Mouse (Mus musculus) gastrocnemius, adult 8-10 months (tissue): Measurements from ENCODE around the gene Sptbn4. TPM values are rescaled to one million over a fixed set of nuclear protein-coding genes. Genes with fewer than 3 reads are reported as not detected.

ENCODE experiments used
- DNase-seq, 2 experiments: peaks; one replicate each; pipeline ENCODE4 v3.0.0; 2022; ENCODE audit warnings: low spot score in 2 of 2
- total RNA-seq, 4 experiments: library from RNA; stranded (reverse); gene quantifications; 2 replicates each; pipeline ENCODE4 v1.2.4; 2022

The Sptbn4 gene
- total RNA-seq, 4 experiments from 2014 or later = not detected

DNA sequence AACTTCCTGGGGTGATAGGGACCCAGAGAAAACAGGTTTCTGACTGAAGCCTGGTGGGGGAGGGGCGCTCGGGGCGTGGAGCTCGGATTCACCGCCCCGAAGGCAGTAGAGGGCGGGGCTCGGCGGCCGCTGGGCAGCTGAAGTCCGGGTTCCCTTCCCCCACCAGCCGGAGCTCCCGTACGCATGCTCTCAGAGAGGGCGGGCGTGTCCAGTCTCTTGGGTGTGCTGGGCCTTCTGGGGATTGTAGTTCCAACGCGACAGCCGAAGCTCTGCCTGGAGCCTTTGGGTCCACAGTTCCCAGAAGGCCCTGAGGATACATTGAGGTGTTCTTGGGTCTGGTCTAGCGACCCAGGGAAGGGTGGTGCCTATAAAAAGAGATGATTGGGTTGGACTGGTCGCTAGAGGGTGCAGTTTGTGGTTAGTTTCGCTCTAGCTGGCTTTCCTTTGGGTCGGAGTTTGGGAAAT lies 27.0 kb upstream of the Sptbn4 start:
- DNase-seq = peak; percentile 99

DNA sequence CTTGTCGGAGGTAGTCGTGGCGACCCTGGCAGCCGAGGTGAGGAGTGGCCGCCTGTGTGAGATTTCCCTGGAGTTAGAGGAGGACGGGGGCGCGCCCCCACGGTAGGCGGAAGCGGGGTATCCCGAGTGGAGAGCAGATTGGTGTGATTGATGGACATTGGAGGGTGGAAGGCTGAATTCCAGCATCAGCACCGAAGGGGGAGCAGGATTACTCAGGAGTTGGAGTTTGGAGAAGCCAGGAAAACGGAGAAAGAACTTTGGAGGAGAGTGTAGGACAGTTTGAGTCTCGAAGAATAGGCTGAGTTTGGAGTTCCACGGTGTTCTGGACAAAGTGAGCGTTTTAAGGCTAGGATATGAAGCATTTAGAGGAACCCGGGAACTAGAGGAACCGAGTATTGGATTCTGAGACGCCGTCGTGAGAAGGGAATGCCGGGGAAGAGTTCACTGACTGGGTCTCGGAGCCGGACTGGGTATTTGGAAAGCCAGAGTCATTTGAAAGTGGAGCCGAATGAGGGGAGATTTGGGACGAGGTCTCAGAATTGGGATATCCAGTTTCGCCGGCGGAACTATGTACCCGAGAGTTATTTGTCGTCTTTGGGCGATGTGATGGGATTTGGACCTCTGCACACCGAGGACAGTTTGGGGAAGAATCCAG lies 26.5 kb upstream of the Sptbn4 start:
- DNase-seq = no peak

- DNase-seq = peak; percentile 99 to 100
Observed at GRCm38 (mm10) chr7:27473156-27473834, 25.8 kb upstream of the Sptbn4 start, which contains the start of gene Sertad3. Gene Sertad3 (plus strand): TSS chr7:27473768.

- no peak for DNase-seq
Observed at GRCm38 (mm10) chr7:27472596-27472995, 25.1 kb upstream of the Sptbn4 start.

DNA sequence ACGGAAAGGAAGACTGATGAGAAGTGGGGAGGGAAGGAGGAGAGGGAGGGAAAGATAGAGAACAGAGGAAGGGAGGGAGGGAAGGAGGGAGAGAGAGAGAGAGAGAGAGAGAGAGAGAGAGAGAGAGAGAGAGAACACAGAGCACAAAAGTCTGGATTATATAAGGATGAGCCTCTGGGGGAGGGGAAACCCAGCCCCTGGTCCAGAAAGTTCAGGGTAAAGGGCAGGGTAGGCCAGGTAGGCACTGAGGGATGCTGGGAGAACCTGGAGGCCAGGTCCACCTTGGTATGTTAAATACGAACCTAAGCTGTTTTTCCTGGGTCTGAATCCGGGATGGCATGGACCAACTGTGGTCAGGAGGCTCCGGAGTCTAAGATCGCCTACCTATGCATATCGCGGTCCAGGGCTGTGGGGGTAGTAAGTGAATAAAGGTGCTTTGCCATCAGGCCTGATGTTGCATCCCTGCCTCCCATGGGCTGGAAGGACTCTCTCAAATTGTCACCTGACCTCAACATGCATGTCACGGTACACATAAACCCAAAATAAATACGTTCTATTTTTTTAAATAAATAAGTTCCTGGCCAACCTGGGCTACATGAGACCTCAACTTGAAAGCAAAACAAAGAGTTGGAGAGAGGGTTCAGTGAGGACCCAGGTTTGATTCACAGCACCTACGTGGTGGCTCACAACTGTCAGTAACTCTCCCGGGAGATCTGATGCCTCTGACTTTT lies 24.1 kb upstream of the Sptbn4 start:
- no peak for DNase-seq

DNA sequence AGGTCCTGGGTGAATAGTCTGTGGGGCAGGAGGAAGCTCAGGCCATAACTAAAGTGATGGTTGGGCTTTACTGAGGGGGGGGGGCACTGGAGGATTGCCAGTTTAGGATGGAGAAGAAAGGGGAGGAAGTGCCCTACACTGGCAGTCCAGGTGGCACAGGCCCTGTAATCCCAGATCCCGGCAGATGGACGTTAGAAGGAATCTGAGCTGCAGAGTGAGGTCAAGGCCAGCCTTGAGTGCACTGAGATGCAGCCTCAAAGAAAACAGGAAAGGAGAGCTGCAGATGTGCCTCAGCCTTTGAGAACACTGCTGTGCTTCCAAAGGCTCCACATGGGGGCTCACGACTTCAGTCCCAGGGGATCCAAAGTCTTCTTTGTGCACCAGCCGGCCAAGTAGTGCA lies 20.2 kb upstream of the Sptbn4 start:
- DNase-seq = no peak

DNA sequence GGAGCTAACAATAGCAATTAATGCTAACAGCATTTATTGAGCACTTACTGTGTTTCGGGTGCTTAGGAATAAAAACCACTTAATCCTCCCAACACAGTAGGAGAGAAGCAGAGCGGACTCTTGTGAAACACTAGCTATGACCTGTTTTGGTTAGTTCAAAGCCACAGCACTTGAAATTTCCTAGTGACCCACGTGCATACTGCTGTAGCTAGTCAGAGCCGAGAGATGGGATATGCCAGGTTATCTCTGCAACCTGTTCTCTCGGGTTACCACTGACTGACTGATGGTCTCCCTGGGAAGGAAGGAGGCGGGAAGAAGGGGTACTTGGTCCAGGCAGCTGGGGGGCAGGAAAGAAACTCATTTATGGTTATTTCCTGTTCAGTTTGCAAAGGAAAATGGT lies 13.0 kb upstream of the Sptbn4 start:
- DNase-seq = no peak

DNA sequence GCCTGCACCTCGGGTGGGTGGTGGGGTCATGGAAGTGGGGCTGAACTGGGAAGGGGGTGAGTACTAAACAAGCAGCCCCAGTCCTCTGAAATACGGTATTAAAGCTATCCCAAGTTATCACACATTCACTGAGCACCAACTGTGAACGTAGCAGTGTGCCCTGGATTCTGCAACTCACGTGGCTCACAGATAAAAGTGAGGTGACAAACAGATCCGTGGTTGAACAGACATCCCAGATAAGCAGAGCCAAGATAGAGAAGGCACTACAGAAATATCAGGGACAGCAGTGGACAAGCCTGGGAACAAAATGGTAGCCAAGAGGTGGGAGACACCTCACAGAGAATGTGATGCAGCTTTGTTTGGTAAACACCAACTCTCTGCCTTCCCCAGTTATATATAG lies 12.2 kb upstream of the Sptbn4 start:
- DNase-seq = no peak

GRCm38 (mm10) chr7:27458614-27459013 lies 11.1 kb upstream of the Sptbn4 start:
- no peak for DNase-seq

- DNase-seq = no peak
Observed at GRCm38 (mm10) chr7:27455273-27455672, 7.8 kb upstream of the Sptbn4 start.

GRCm38 (mm10) chr7:27454461-27455121 lies 7.1 kb upstream of the Sptbn4 start:
- DNase-seq = no peak

- DNase-seq = no peak
Observed at GRCm38 (mm10) chr7:27452206-27452770, 4.8 kb upstream of the Sptbn4 start.

DNA sequence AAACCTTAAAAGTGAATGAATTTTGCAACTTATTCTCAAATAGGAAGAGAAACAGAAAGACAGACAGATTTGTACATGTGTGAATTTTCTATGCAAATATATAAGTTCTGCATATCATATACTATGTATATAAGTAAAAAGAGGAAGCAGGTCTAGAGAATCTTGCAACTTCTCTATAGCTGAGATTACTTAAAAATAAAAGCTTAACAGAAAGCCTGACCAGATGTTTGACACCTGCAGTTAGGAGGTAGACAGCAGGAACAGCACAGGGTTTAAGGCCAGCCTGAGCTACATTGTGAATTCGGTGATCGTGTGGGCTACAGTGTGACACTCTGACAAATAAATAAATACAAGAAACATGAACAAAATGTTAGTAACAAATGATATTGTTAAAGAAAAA lies 3.9 kb upstream of the Sptbn4 start:
- DNase-seq = no peak

DNA sequence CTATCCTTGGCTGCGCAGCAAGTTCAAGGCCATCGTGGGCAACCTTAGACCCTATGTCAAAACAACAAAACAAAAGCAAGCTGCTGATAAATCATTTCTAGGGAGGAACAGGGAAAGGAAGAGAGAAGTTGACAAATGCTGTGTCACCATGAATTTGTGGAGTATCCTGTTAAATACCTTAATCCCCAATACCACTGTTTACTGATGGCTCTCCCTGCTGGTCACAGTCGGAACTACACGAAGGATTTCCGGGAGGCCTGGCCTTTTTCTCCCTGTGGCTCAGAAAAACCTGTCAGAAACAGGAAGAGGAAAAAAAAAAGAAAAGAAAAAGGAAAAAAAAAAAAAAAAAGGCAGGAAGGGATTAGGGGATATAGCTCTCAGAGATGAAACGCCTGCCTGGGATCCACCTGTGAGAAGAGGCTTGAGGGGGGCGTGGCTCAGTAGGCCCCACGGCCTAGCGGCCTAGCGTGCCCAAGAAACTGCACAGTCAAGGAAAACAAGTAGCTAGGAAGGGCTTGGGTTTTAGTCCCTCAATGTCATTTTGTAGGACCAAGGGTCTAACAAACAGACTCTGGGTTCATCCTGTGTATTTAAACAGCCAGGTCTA lies 1.9 kb upstream of the Sptbn4 start:
- DNase-seq = peak; percentile 40 to 48

- DNase-seq = peak; percentile 20 to 31
Observed at GRCm38 (mm10) chr7:27448421-27449206, 1.1 kb upstream of the Sptbn4 start.

DNA sequence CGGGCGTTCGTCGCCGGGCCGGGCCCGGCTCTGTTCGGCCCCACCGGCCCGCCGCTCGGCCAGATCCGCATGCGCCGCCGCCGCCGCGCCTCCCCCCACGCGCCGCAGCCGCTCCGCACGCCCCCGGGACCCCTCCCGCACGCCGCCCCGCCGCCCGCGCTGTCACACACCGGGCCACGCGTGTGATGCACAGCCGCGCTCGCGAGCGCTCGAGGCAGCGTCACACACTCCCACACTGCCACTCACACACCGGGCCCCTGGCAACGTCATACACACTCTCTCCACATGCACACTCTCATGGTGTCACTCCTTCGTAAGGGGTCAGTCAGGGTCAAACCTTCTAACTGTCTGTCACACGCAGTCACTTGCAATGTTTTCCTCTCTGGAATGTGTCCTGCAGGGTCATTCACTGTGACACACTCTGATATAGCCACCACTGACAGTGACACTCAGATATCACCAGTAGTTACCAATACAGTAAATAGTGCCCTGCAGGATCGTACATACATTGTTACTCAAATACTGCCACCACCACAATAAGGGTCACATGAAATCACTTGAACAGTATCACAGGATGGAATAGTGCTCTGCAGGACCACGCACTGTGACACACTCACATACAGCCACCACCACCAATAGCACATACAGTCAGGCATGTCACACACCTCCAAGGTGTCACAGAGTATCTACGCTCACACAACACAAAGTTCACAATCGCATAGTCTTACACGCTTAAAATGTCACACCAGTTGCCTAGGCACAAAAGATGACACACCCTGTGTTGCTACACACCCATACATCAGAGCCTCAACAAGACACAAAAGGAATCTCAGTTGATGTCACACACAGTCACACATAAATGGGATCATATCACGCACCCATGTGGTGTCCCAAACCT lies 716 bp downstream of the Sptbn4 start:
- peak in 1 of 2 experiments; percentile 10 for DNase-seq

- no peak for DNase-seq
Observed at GRCm38 (mm10) chr7:27446051-27446450, 1.4 kb downstream of the Sptbn4 start.

GRCm38 (mm10) chr7:27440014-27440413 lies 7.5 kb downstream of the Sptbn4 start:
- DNase-seq = no peak

DNA sequence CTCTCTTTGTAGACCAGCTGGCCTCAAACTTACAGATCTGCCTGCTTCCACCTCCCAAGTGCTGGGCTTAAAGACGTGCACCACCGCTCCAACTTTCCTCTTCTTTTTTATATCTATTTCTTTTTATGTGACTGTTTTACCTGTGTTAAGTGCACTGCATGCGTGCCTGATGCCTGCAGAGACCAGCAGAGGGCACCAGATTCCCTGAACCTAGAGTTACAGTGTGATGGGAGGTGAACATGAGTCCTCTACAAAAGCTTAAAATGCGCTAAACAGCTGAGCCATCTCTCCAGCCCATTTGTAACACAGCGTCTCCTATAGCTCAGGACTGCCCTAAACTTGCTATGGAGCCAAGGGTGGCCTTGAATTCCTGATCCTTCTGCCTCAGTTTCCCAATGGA lies 9.9 kb downstream of the Sptbn4 start:
- no peak for DNase-seq
